ENCODE assay signal across 16 mouse cellular contexts in the genomic region with DNA sequence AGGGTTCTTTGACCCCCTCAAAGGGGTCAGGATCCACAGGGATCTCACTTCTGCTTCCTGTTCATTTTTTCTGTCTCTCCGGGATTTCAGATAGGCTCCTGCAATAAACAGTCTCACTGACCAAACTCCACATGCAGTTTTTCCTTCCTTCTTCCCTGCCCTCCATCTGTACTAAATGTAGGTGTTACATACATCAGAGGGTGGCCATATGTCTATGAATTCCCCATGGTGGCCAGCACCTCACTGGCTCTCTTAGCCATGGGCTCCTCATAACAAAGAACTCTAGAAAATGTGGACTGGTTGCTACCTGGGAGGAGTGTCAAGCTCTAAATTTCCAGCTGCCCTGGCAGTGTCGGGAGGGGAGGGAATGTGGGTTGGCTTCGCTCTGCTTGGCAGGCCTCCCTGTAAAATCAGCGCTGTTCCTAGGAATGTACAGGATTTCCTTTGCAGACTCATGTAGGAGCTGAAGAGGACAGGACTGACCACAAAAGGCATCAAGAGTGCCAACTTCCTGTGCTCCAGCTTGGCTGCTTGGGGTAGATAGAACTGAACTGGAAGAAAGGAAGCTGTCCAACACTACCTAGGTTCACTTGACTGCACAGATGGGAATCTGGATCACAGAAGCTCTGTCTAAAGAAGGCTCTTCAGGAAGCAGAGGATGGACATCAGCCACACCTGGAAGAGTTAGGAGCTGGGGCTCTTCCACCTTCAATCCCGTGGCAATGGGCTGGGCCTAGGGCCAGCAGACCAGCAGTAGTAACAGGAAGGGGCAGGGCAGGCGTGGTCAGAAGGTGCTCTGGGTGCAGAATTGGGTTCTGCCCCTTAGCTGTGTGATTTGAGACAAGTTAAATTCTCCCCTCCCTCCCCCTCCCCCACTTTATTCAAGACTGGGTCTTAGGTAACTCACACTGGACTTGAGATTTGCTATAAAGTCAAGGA. TPM values are rescaled to one million over a fixed set of nuclear protein-coding genes. Genes with fewer than 3 reads are reported as not detected.
A peak's percentile ranks its signal among the peaks of the same experiment; 100 is the strongest.
DNase-seq lines count a peak whose midpoint lies in the region; ATAC-seq and TF ChIP-seq lines count a peak whose summit lies in the region.
"Had no signal": no experiment of that assay in that cellular context is flagged by ENCODE, and none has a peak within 500 bp of the region (broad histone marks: within the 10 kb centered on the region; RNA-seq: fewer than 3 reads in every experiment).

No protein-coding gene starts in this region.

- H3K4me3 ChIP-seq in kidney, embryonic 14.5 days (ENCODE audit: low read length) = no peak overlapping the region
- H3K4me3 ChIP-seq in embryonic facial prominence, embryonic 13.5 days = no peak overlapping the region
- no peak overlapping the region for H3K4me3 ChIP-seq in myocyte
- no peak overlapping the region for H3K4me3 ChIP-seq in forebrain, embryonic 15.5 days
- H3K4me3 ChIP-seq: intestine, embryonic 15.5 days; liver, embryonic 15.5 days had no signal

- H3K27me3 ChIP-seq in kidney, embryonic 14.5 days (ENCODE audit: control insufficient read depth, insufficient read depth, low read length) = no peaks in the 10 kb centered on the region
- no peaks in the 10 kb centered on the region for H3K27me3 ChIP-seq in embryonic facial prominence, embryonic 13.5 days
- no peaks in the 10 kb centered on the region for H3K27me3 ChIP-seq in myocyte (ENCODE audit: control insufficient read depth, insufficient read depth, insufficient read length)
- H3K27me3 ChIP-seq in forebrain, embryonic 15.5 days = no peaks in the 10 kb centered on the region
- H3K27me3 ChIP-seq: intestine, embryonic 15.5 days; liver, embryonic 15.5 days had no signal

- no peak for TF ChIP-seq POLR2A in myocyte (IDR thresholded peaks at IDR 0.05; ENCODE audit: insufficient read length, low read depth)

- no peaks in the 10 kb centered on the region for H3K9me3 ChIP-seq in kidney, embryonic 14.5 days (ENCODE audit: control insufficient read depth, low read length)
- no peaks in the 10 kb centered on the region for H3K9me3 ChIP-seq in embryonic facial prominence, embryonic 13.5 days
- no peaks in the 10 kb centered on the region for H3K9me3 ChIP-seq in forebrain, embryonic 15.5 days
- H3K9me3 ChIP-seq: intestine, embryonic 15.5 days; liver, embryonic 15.5 days had no signal

- H3K4me1 ChIP-seq in kidney, embryonic 14.5 days (ENCODE audit: control insufficient read depth, insufficient read depth, low read length) = peaks cover 17% of the 10 kb centered on the region
- H3K4me1 ChIP-seq in embryonic facial prominence, embryonic 13.5 days = peaks cover 8% of the 10 kb centered on the region
- no peaks in the 10 kb centered on the region for H3K4me1 ChIP-seq in forebrain, embryonic 15.5 days
- H3K4me1 ChIP-seq: liver, embryonic 15.5 days had no signal

- no peaks in the 10 kb centered on the region for H3K36me3 ChIP-seq in kidney, embryonic 14.5 days (ENCODE audit: control insufficient read depth, insufficient read depth, low read length)
- no peaks in the 10 kb centered on the region for H3K36me3 ChIP-seq in embryonic facial prominence, embryonic 13.5 days
- H3K36me3 ChIP-seq in myocyte (ENCODE audit: control insufficient read depth, insufficient read depth) = no peaks in the 10 kb centered on the region
- no peaks in the 10 kb centered on the region for H3K36me3 ChIP-seq in forebrain, embryonic 15.5 days
- H3K36me3 ChIP-seq: intestine, embryonic 15.5 days; liver, embryonic 15.5 days had no signal

- DNase-seq in kidney, adult 18-20 months = no peak
- peak; percentile 16 to 18 for DNase-seq in kidney, postnatal 36 days
- DNase-seq: adrenal gland, adult 2 months; right cerebral cortex, postnatal 25 days had no signal

- ATAC-seq in kidney, embryonic 14.5 days (ENCODE audit: low FRiP score, low TSS enrichment) = 0 out of 2 replicates have a peak, but pooled peaks have one; percentile 8
- 0 out of 2 replicates have a peak, but pooled peaks have one; percentile 48 for ATAC-seq in embryonic facial prominence, embryonic 13.5 days (ENCODE audit: insufficient number of reproducible peaks, insufficient read depth, low FRiP score, low TSS enrichment, low read depth)
- no peak for ATAC-seq in megakaryocyte-erythroid progenitor cell, adult 5-6 weeks (replicated peaks; ENCODE audit: low FRiP score, low TSS enrichment, poor library complexity, severe bottlenecking)
- no peak for ATAC-seq in forebrain, embryonic 15.5 days (replicated peaks)
- ATAC-seq: intestine, embryonic 15.5 days; midbrain, embryonic 16.5 days had no signal

- H3ac ChIP-seq in myocyte (ENCODE audit: control insufficient read depth, insufficient read length) = no peak overlapping the region

- 59% methylated on average over 6 of the region's 6 CpGs for WGBS in kidney, embryonic 14.5 days
- 72% methylated on average over 6 of the region's 6 CpGs for WGBS in embryonic facial prominence, embryonic 13.5 days
- WGBS in forebrain, embryonic 15.5 days = 84% methylated on average over 6 of the region's 6 CpGs

- H3K79me2 ChIP-seq in myocyte (ENCODE audit: control insufficient read depth, insufficient read depth) = no peaks in the 10 kb centered on the region

- H3K9ac ChIP-seq in kidney, embryonic 14.5 days (ENCODE audit: low read depth, low read length) = no peak overlapping the region
- H3K9ac ChIP-seq in embryonic facial prominence, embryonic 13.5 days = no peak overlapping the region
- H3K9ac ChIP-seq in forebrain, embryonic 15.5 days (replicated peaks) = no peak overlapping the region
- H3K9ac ChIP-seq: intestine, embryonic 15.5 days; liver, embryonic 15.5 days had no signal

- H3K4me2 ChIP-seq in kidney, embryonic 14.5 days (replicated peaks; ENCODE audit: low read depth, low read length) = no peak overlapping the region
- H3K4me2 ChIP-seq in embryonic facial prominence, embryonic 13.5 days = no peak overlapping the region
- H3K4me2 ChIP-seq in myocyte (ENCODE audit: low read depth) = peak overlapping the region; percentile 14
- no peak overlapping the region for H3K4me2 ChIP-seq in forebrain, embryonic 15.5 days (replicated peaks)
- H3K4me2 ChIP-seq: heart, embryonic 11.5 days; intestine, embryonic 15.5 days; liver, embryonic 15.5 days had no signal

- H3K27ac ChIP-seq in kidney, embryonic 14.5 days (ENCODE audit: low read depth, low read length) = peak overlapping the region; percentile 7; the same call in 1 of the 2 replicates
- peak overlapping the region; percentile 51; the same call in 1 of the 2 replicates for H3K27ac ChIP-seq in embryonic facial prominence, embryonic 13.5 days
- no peak overlapping the region for H3K27ac ChIP-seq in forebrain, embryonic 15.5 days (replicated peaks)
- H3K27ac ChIP-seq: intestine, embryonic 15.5 days; liver, embryonic 15.5 days had no signal

TF ChIP-seq in myocyte, 11 proteins besides CTCF, POLR2A, EP300 and RAD21:
- TF ChIP-seq E2F4 (IDR thresholded peaks at IDR 0.05; ENCODE audit: insufficient read depth) = no peak
- no peak for TF ChIP-seq MYOG (IDR thresholded peaks at IDR 0.05; ENCODE audit: control insufficient read depth in 1 of 3, insufficient read depth in 1 of 3, insufficient read length in 2 of 3, low read depth in 2 of 3)
- TF ChIP-seq USF1 (IDR thresholded peaks at IDR 0.05; ENCODE audit: low read depth) = no peak
- no peak for TF ChIP-seq MAX (IDR thresholded peaks at IDR 0.05; ENCODE audit: low read depth)
- no peak for TF ChIP-seq MYOD1 (IDR thresholded peaks at IDR 0.05; ENCODE audit: control insufficient read depth in 1 of 3, insufficient read length in 2 of 3, low read depth in 2 of 3)
- no peak for TF ChIP-seq SRF (IDR thresholded peaks at IDR 0.05; ENCODE audit: control insufficient read depth, insufficient read length, low read depth)
- TF ChIP-seq POLR2AphosphoS2 (IDR thresholded peaks at IDR 0.05; ENCODE audit: insufficient read length, low read depth) = no peak
- TF ChIP-seq CEBPB (IDR thresholded peaks at IDR 0.05; ENCODE audit: insufficient read depth, poor library complexity, severe bottlenecking) = no peak
- no peak for TF ChIP-seq TCF3 (IDR thresholded peaks at IDR 0.05; ENCODE audit: insufficient read length, low read depth)
- TF ChIP-seq TCF12 (IDR thresholded peaks at IDR 0.05; ENCODE audit: insufficient read depth, poor library complexity, severe bottlenecking) = no peak
- no peak for TF ChIP-seq REST (IDR thresholded peaks at IDR 0.05; ENCODE audit: insufficient read depth, insufficient read length)

RNA-seq across cellular contexts. Expression of a gene that starts 14.0 kb away (rescaled TPM):
- polyA plus RNA-seq in kidney, embryonic 14.5 days (2014; fragmentation: Nextera tagmentation; extraction: Ambion mirVana) = not detected in 2 replicates
- not detected in 2 replicates for polyA plus RNA-seq in embryonic facial prominence, embryonic 13.5 days (2015; fragmentation: Nextera tagmentation; extraction: Ambion mirVana)
- polyA plus RNA-seq in myocyte (2012; fragmentation: generic; extraction: Trizol) = not detected
- not detected in 2 replicates for total RNA-seq in megakaryocyte-erythroid progenitor cell, adult 5-6 weeks (2014; fragmentation: Nextera tagmentation)
- not detected in 2 replicates for total RNA-seq in megakaryocyte-erythroid progenitor cell, adult 5-6 weeks (2017)
- polyA plus RNA-seq in forebrain, embryonic 15.5 days (2015; fragmentation: Nextera tagmentation; extraction: Ambion mirVana) = not detected in 2 replicates
- total RNA-seq: adrenal gland, adult 2 months; ES-E14 had no signal
- polyA plus RNA-seq: adrenal gland, adult 2 months; embryonic facial prominence, embryonic 11.5 days; frontal cortex, adult 2 months; heart, embryonic 11.5 days; intestine, embryonic 15.5 days; liver, embryonic 15.5 days had no signal

RNA-seq across cellular contexts. Expression of a gene that starts 56.3 kb away (rescaled TPM):
- 2.9 and 4.8 TPM in 2 replicates for polyA plus RNA-seq in kidney, embryonic 14.5 days (2014; fragmentation: Nextera tagmentation; extraction: Ambion mirVana)
- 4.1 and 4.6 TPM in 2 replicates for polyA plus RNA-seq in embryonic facial prominence, embryonic 13.5 days (2015; fragmentation: Nextera tagmentation; extraction: Ambion mirVana)
- polyA plus RNA-seq in myocyte (2012; fragmentation: generic; extraction: Trizol) = 6.5 TPM
- total RNA-seq in megakaryocyte-erythroid progenitor cell, adult 5-6 weeks (2014; fragmentation: Nextera tagmentation) = 0.76 and 1.4 TPM in 2 replicates
- 0.99 and 1.2 TPM in 2 replicates for total RNA-seq in megakaryocyte-erythroid progenitor cell, adult 5-6 weeks (2017)
- polyA plus RNA-seq in forebrain, embryonic 15.5 days (2015; fragmentation: Nextera tagmentation; extraction: Ambion mirVana) = 2.1 and 2.2 TPM in 2 replicates

Comparison
In these comparisons a context has a peak if more than half of its experiments do, and no peak if none do; other contexts are left out.
1. ATAC-seq: peak in kidney, embryonic 14.5 days (single experiment) and embryonic facial prominence, embryonic 13.5 days (single experiment); none in megakaryocyte-erythroid progenitor cell, adult 5-6 weeks (single experiment) and forebrain, embryonic 15.5 days (single experiment).